Mouse (Mus musculus): Measurements from ENCODE around the gene Reg3g. TPM values are rescaled to one million over a fixed set of nuclear protein-coding genes. Genes with fewer than 3 reads are reported as not detected.

Gene Reg3g
- 0.23 and 0.26 TPM in 2 replicates for polyA plus RNA-seq (2012; rRNA removed)

GRCm38 (mm10) chr6:78468772-78469171 lies at the start of gene Reg3g:
Gene Reg3g (minus strand): TSS chr6:78468872.

GRCm38 (mm10) chr6:78422411-78422810 lies 46.3 kb downstream of the Reg3g start, which contains the start of gene Reg1:
Gene Reg1 (plus strand): TSS chr6:78422711.

Other genes with a start within 250 kb of the Reg3g start
- gene Reg3b, start 98.2 kb downstream of the Reg3g start, polyA plus RNA-seq (2012; rRNA removed): 0.29 and 0.39 TPM in 2 replicates
- not detected in 2 replicates for gene Reg3d, start 90.0 kb downstream of the Reg3g start, polyA plus RNA-seq (2012; rRNA removed)
- gene Reg3a, start 88.2 kb downstream of the Reg3g start, polyA plus RNA-seq (2012; rRNA removed): not detected in 2 replicates
- gene Reg2, start 73.2 kb downstream of the Reg3g start, polyA plus RNA-seq (2012; rRNA removed): 0.31 TPM in 1 of 2 replicates, not detected in the other
- gene Reg1, start 46.2 kb downstream of the Reg3g start, polyA plus RNA-seq (2012; rRNA removed): 0.37 and 0.94 TPM in 2 replicates